ENCODE assay signal across 11 mouse cellular contexts in the genomic region with DNA sequence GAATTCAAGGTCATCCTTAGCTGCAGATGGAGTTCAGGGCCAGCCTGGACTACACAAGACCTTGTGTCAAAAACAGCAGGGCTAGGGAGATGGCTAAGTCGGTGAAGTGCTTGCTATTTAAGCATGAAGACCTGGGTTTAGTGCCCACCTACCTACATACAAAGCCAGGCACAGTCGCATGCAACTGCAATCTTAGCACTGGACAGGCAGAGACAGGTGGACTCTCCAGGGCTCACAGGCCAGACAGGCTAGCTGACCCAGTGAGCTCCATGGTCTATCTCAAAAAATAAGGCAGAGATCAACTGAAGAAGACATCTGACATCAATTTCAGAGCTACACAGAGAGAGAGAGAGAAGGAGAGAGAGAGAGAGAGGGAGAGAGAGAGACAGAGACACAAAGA. TPM values are rescaled to one million over a fixed set of nuclear protein-coding genes. Genes with fewer than 3 reads are reported as not detected.
DNase-seq lines count a peak whose midpoint lies in the region; ATAC-seq and TF ChIP-seq lines count a peak whose summit lies in the region.
"Had no signal": no experiment of that assay in that cellular context is flagged by ENCODE, and none has a peak within 500 bp of the region (broad histone marks: within the 10 kb centered on the region; RNA-seq: fewer than 3 reads in every experiment).

No protein-coding gene starts in this region.

- H3K27ac ChIP-seq in heart, embryonic 11.5 days (ENCODE audit: low read depth, low read length): peak overlapping the region; percentile 41; the same call in 1 of the 2 replicates
- H3K27ac ChIP-seq in testis, adult 2 months (ENCODE audit: control insufficient read depth, insufficient read depth, low read depth, low read length): peak overlapping the region; percentile 40; the same call in 1 of the 2 replicates
- peak overlapping the region; percentile 59 for H3K27ac ChIP-seq in hindbrain, embryonic 15.5 days (replicated peaks)
- H3K27ac ChIP-seq in neural tube, embryonic 15.5 days (replicated peaks): 0 out of 2 replicates have a peak overlapping the region, but pooled peaks have one; percentile 28

- no peaks in the 10 kb centered on the region for H3K9me3 ChIP-seq in heart, embryonic 11.5 days (replicated peaks; ENCODE audit: control insufficient read depth, low read length)
- H3K9me3 ChIP-seq in hindbrain, embryonic 15.5 days: no peaks in the 10 kb centered on the region
- H3K9me3 ChIP-seq in neural tube, embryonic 15.5 days (replicated peaks): no peaks in the 10 kb centered on the region

- H3K4me1 ChIP-seq in heart, embryonic 11.5 days (ENCODE audit: control insufficient read depth, insufficient read depth, low read length): peaks cover 22% of the 10 kb centered on the region
- peaks cover 14% of the 10 kb centered on the region for H3K4me1 ChIP-seq in testis, adult 2 months (ENCODE audit: control insufficient read depth, insufficient read depth, low read length)
- H3K4me1 ChIP-seq in hindbrain, embryonic 15.5 days (replicated peaks): peaks cover 66% of the 10 kb centered on the region
- peaks cover 67% of the 10 kb centered on the region for H3K4me1 ChIP-seq in neural tube, embryonic 15.5 days

- no peaks in the 10 kb centered on the region for H3K36me3 ChIP-seq in heart, embryonic 11.5 days (ENCODE audit: control insufficient read depth, insufficient read depth, low read length)
- H3K36me3 ChIP-seq in testis, adult 2 months (ENCODE audit: control insufficient read depth, insufficient read depth, low read length): no peaks in the 10 kb centered on the region
- no peaks in the 10 kb centered on the region for H3K36me3 ChIP-seq in hindbrain, embryonic 15.5 days
- no peaks in the 10 kb centered on the region for H3K36me3 ChIP-seq in neural tube, embryonic 15.5 days

- 88% methylated on average over 2 of the region's 2 CpGs for WGBS in heart, embryonic 11.5 days (ENCODE audit: insufficient replicate concordance)
- 74% methylated on average over 2 of the region's 2 CpGs for WGBS in hindbrain, embryonic 15.5 days
- 70% methylated on average over 2 of the region's 2 CpGs for WGBS in neural tube, embryonic 15.5 days

- no peak for TF ChIP-seq CTCF in testis, adult 2 months (IDR thresholded peaks at IDR 0.05; ENCODE audit: control insufficient read depth, insufficient read depth, insufficient replicate concordance, low read depth, low read length)

- ATAC-seq in heart, embryonic 11.5 days (replicated peaks; ENCODE audit: insufficient number of reproducible peaks, low FRiP score, low TSS enrichment): no peak
- ATAC-seq in hindbrain, embryonic 15.5 days (ENCODE audit: low FRiP score, low read depth): no peak
- no peak for ATAC-seq in neural tube, embryonic 15.5 days (ENCODE audit: low FRiP score)
- no peak for ATAC-seq in activated CD4-positive, CD25-positive, alpha-beta regulatory T cell, adult 4 months
- ATAC-seq: CD4-positive, CD25-positive, alpha-beta regulatory T cell, adult 4 months; Patski had no signal

- no peaks in the 10 kb centered on the region for H3K27me3 ChIP-seq in heart, embryonic 11.5 days (ENCODE audit: control insufficient read depth, insufficient read depth, low read length)
- H3K27me3 ChIP-seq in testis, adult 2 months (ENCODE audit: control insufficient read depth, insufficient read depth, low read length): no peaks in the 10 kb centered on the region
- no peaks in the 10 kb centered on the region for H3K27me3 ChIP-seq in hindbrain, embryonic 15.5 days
- no peaks in the 10 kb centered on the region for H3K27me3 ChIP-seq in neural tube, embryonic 15.5 days (replicated peaks)
- H3K27me3 ChIP-seq: Patski had no signal

- no peak for DNase-seq in heart, postnatal 25 days (ENCODE audit: low spot score)
- DNase-seq in testis, postnatal 14 days (ENCODE audit: low spot score): no peak
- DNase-seq in layer of hippocampus, adult 8-10 months (ENCODE audit: low spot score in 2 of 2): no peak
- DNase-seq: gastrocnemius, postnatal 25 days had no signal

- no peak for TF ChIP-seq POLR2A in testis, adult 2 months (IDR thresholded peaks at IDR 0.05; ENCODE audit: control insufficient read depth, low read depth, low read length)

- no peak overlapping the region for H3K4me2 ChIP-seq in heart, embryonic 11.5 days
- H3K4me2 ChIP-seq in hindbrain, embryonic 15.5 days: peak overlapping the region; percentile 79
- H3K4me2 ChIP-seq in neural tube, embryonic 15.5 days: peak overlapping the region; percentile 82

- intact Hi-C loops in heart, postnatal 25 days (cut with DNase I): no loop called here

- no peak overlapping the region for H3K9ac ChIP-seq in heart, embryonic 11.5 days (ENCODE audit: low read depth, low read length)
- no peak overlapping the region for H3K9ac ChIP-seq in hindbrain, embryonic 15.5 days
- peak overlapping the region; percentile 23; the same call in 1 of the 2 replicates for H3K9ac ChIP-seq in neural tube, embryonic 15.5 days (replicated peaks)

- no peak overlapping the region for H3K4me3 ChIP-seq in heart, embryonic 11.5 days (ENCODE audit: low read depth, low read length)
- no peak overlapping the region for H3K4me3 ChIP-seq in testis, adult 2 months (ENCODE audit: control insufficient read depth, low read depth, low read length)
- no peak overlapping the region for H3K4me3 ChIP-seq in hindbrain, embryonic 15.5 days
- H3K4me3 ChIP-seq in neural tube, embryonic 15.5 days (replicated peaks): no peak overlapping the region

RNA-seq across cellular contexts. Expression of a gene that starts 15.2 kb away (rescaled TPM):
- polyA plus RNA-seq in heart, embryonic 11.5 days (2014; fragmentation: Nextera tagmentation; extraction: Ambion mirVana): 7.3 and 7.5 TPM in 2 replicates
- total RNA-seq in heart, postnatal 25 days (2021): 1 to 10 TPM; 2.5 to 5.3 TPM
- polyA plus RNA-seq in testis, adult 2 months (2012; rRNA removed): 14.1 and 15.0 TPM in 2 replicates
- 31.3 and 31.7 TPM in 2 replicates for polyA plus RNA-seq in hindbrain, embryonic 15.5 days (2015; fragmentation: Nextera tagmentation; extraction: Ambion mirVana)
- 28.3 and 30.4 TPM in 2 replicates for polyA plus RNA-seq in neural tube, embryonic 15.5 days (2015; fragmentation: Nextera tagmentation; extraction: Ambion mirVana)
- polyA plus RNA-seq in activated CD4-positive, CD25-positive, alpha-beta regulatory T cell, adult 4 months (2017; shearing (Covaris generic)): under 1 TPM in 1 of 2 experiments, not detected in 1; 0.60 TPM
- total RNA-seq in layer of hippocampus, adult 8-10 months (2022): 100 to 1,000 TPM in 2 of 4 experiments, 10 to 100 TPM in 2; 67.3 to 107 (median 93.0) TPM

RNA-seq across cellular contexts. Expression of a gene that starts 22.2 kb away (rescaled TPM):
- polyA plus RNA-seq in heart, embryonic 11.5 days (2014; fragmentation: Nextera tagmentation; extraction: Ambion mirVana): 7.7 and 9.4 TPM in 2 replicates
- 1 to 10 TPM; 1.9 to 2.4 TPM for total RNA-seq in heart, postnatal 25 days (2021)
- 1.6 and 2.1 TPM in 2 replicates for polyA plus RNA-seq in testis, adult 2 months (2012; rRNA removed)
- 1.7 and 2.0 TPM in 2 replicates for polyA plus RNA-seq in hindbrain, embryonic 15.5 days (2015; fragmentation: Nextera tagmentation; extraction: Ambion mirVana)
- 2.3 and 3.3 TPM in 2 replicates for polyA plus RNA-seq in neural tube, embryonic 15.5 days (2015; fragmentation: Nextera tagmentation; extraction: Ambion mirVana)
- polyA plus RNA-seq in activated CD4-positive, CD25-positive, alpha-beta regulatory T cell, adult 4 months (2017; shearing (Covaris generic)): not detected
- total RNA-seq in layer of hippocampus, adult 8-10 months (2022): 1 to 10 TPM in 3 of 4 experiments, under 1 TPM in 1; 0.96 to 2.3 (median 1.8) TPM
- polyA plus RNA-seq: CD4-positive, CD25-positive, alpha-beta regulatory T cell, adult 4 months had no signal

RNA-seq across cellular contexts. Expression of a gene that starts 27.0 kb away (rescaled TPM):
- 841 and 878 TPM in 2 replicates for polyA plus RNA-seq in heart, embryonic 11.5 days (2014; fragmentation: Nextera tagmentation; extraction: Ambion mirVana)
- total RNA-seq in heart, postnatal 25 days (2021): 1,000 to 10,000 TPM; 2,218 to 2,599 TPM
- 4.4 and 6.0 TPM in 2 replicates for polyA plus RNA-seq in testis, adult 2 months (2012; rRNA removed)
- polyA plus RNA-seq in hindbrain, embryonic 15.5 days (2015; fragmentation: Nextera tagmentation; extraction: Ambion mirVana): 13.3 and 15.4 TPM in 2 replicates
- 24.7 and 28.2 TPM in 2 replicates for polyA plus RNA-seq in neural tube, embryonic 15.5 days (2015; fragmentation: Nextera tagmentation; extraction: Ambion mirVana)
- polyA plus RNA-seq in activated CD4-positive, CD25-positive, alpha-beta regulatory T cell, adult 4 months (2017; shearing (Covaris generic)): 1 to 10 TPM; 3.7 to 4.5 TPM
- total RNA-seq in layer of hippocampus, adult 8-10 months (2022): 100 to 1,000 TPM; 136 to 196 (median 167) TPM
- polyA plus RNA-seq: CD4-positive, CD25-positive, alpha-beta regulatory T cell, adult 4 months had no signal

RNA-seq across cellular contexts. Expression of a gene that starts 28.0 kb away (rescaled TPM):
- 319 and 338 TPM in 2 replicates for polyA plus RNA-seq in heart, embryonic 11.5 days (2014; fragmentation: Nextera tagmentation; extraction: Ambion mirVana)
- 100 to 1,000 TPM; 141 to 154 TPM for total RNA-seq in heart, postnatal 25 days (2021)
- 2.3 and 3.6 TPM in 2 replicates for polyA plus RNA-seq in testis, adult 2 months (2012; rRNA removed)
- 1.6 and 1.8 TPM in 2 replicates for polyA plus RNA-seq in hindbrain, embryonic 15.5 days (2015; fragmentation: Nextera tagmentation; extraction: Ambion mirVana)
- polyA plus RNA-seq in neural tube, embryonic 15.5 days (2015; fragmentation: Nextera tagmentation; extraction: Ambion mirVana): 4.9 and 6.6 TPM in 2 replicates
- polyA plus RNA-seq in activated CD4-positive, CD25-positive, alpha-beta regulatory T cell, adult 4 months (2017; shearing (Covaris generic)): 1 to 10 TPM in 1 of 2 experiments, not detected in 1; 1.3 TPM
- total RNA-seq in layer of hippocampus, adult 8-10 months (2022): 1 to 10 TPM in 2 of 4 experiments, under 1 TPM in 1, not detected in 1; 0.91 to 2.1 (median 1.5) TPM
- polyA plus RNA-seq: CD4-positive, CD25-positive, alpha-beta regulatory T cell, adult 4 months had no signal

RNA-seq across cellular contexts. Expression of a gene that starts 43.9 kb away (rescaled TPM):
- 9.8 and 9.9 TPM in 2 replicates for polyA plus RNA-seq in heart, embryonic 11.5 days (2014; fragmentation: Nextera tagmentation; extraction: Ambion mirVana)
- total RNA-seq in heart, postnatal 25 days (2021): 1 to 10 TPM; 5.1 to 5.2 TPM
- polyA plus RNA-seq in testis, adult 2 months (2012; rRNA removed): 5.3 and 5.8 TPM in 2 replicates
- 11.1 and 11.3 TPM in 2 replicates for polyA plus RNA-seq in hindbrain, embryonic 15.5 days (2015; fragmentation: Nextera tagmentation; extraction: Ambion mirVana)
- 9.0 and 10.8 TPM in 2 replicates for polyA plus RNA-seq in neural tube, embryonic 15.5 days (2015; fragmentation: Nextera tagmentation; extraction: Ambion mirVana)
- 1 to 10 TPM; 6.5 to 7.5 TPM for polyA plus RNA-seq in activated CD4-positive, CD25-positive, alpha-beta regulatory T cell, adult 4 months (2017; shearing (Covaris generic))
- 10 to 100 TPM in 1 of 4 experiments, 1 to 10 TPM in 3; 5.4 to 10.9 (median 6.7) TPM for total RNA-seq in layer of hippocampus, adult 8-10 months (2022)

Comparison
In these comparisons a context has a peak if more than half of its experiments do, and no peak if none do; other contexts are left out.
1. RNA of a gene that starts 27.0 kb away (polyA plus RNA-seq): 841 to 878 TPM in heart, embryonic 11.5 days; 24.7 to 28.2 TPM in neural tube, embryonic 15.5 days, 13.3 to 15.4 TPM in hindbrain, embryonic 15.5 days, 3.7 to 4.5 TPM in activated CD4-positive, CD25-positive, alpha-beta regulatory T cell, adult 4 months and 4.4 to 6.0 TPM in testis, adult 2 months; every median in the first group is over 10 times any median in the second.
2. Peak in every context shown above with its lines, with median percentiles within 50 percentile points of each other: H3K27ac ChIP-seq.